Mouse (Mus musculus) stomach, embryonic 16.5 days (tissue): ENCODE results near the gene Lrrc45. TPM values are rescaled to one million over a fixed set of nuclear protein-coding genes. Genes with fewer than 3 reads are reported as not detected.

Experiments
- ATAC-seq: fragments of 200-750 bp; cut with Nextera tagmentation; 2 replicates; pipeline ENCODE4 v1.8.0; 2017; ENCODE audit warnings: moderate number of reproducible peaks, moderate TSS enrichment; ENCODE audit not compliant: insufficient read depth, low FRiP score
- H3K27ac ChIP-seq: fragments of 300-500 bp; sonication (generic); 2 replicates; pipeline ENCODE4 v1.5.1; 2014; ENCODE audit warnings: low read length
- H3K27me3 ChIP-seq: fragments of 300-500 bp; sonication (generic); 2 replicates; pipeline ENCODE4 v1.6.1; 2014; ENCODE audit warnings: low read length, control low read depth, mixed read lengths; ENCODE audit not compliant: control insufficient read depth, insufficient read depth
- H3K36me3 ChIP-seq: fragments of 300-500 bp; sonication (generic); 2 replicates; pipeline ENCODE4 v1.6.1; 2014; ENCODE audit warnings: low read length; ENCODE audit not compliant: control insufficient read depth, insufficient read depth
- H3K4me1 ChIP-seq: fragments of 300-500 bp; sonication (generic); 2 replicates; pipeline ENCODE4 v1.6.1; 2014; ENCODE audit warnings: low read length, control low read depth, mixed read lengths; ENCODE audit not compliant: control insufficient read depth, insufficient read depth
- H3K4me2 ChIP-seq: fragments of 300-500 bp; sonication (generic); 2 replicates; pipeline ENCODE4 v1.6.1; 2014; ENCODE audit warnings: low read depth, low read length, mixed read lengths
- H3K4me3 ChIP-seq: fragments of 300-500 bp; sonication (generic); replicated peaks from 2 replicates; pipeline ENCODE4 v1.5.1; 2014; ENCODE audit warnings: mild to moderate bottlenecking, low read length
- H3K9ac ChIP-seq: fragments of 300-500 bp; sonication (generic); 2 replicates; pipeline ENCODE4 v1.6.1; 2014; ENCODE audit warnings: low read length
- H3K9me3 ChIP-seq: fragments of 300-500 bp; sonication (generic); replicated peaks from 2 replicates; pipeline ENCODE4 v1.6.1; 2016; ENCODE audit warnings: low read length, control low read depth; ENCODE audit not compliant: control insufficient read depth
- WGBS: fragments of 180-500 bp; shearing (Covaris S2); extraction: QIAGEN DNeasy Blood & Tissue Kit; methylation state at CpG from one replicate; pipeline ENCODE4 v1.1.7; 2014; 5-methylcytosine and 5-hydroxymethylcytosine counted together
- polyA plus RNA-seq: library from polyadenylated mRNA; unstranded; fragments of >200 nt; fragmentation: Nextera tagmentation; extraction: Ambion mirVana; gene quantifications from 2 replicates; pipeline ENCODE4 v1.2.1, GENCODE M21; 2015

The Lrrc45 gene
- polyA plus RNA-seq, 1 experiment from 2014 or later = 59.1 TPM

- peaks cover 38% of the 10 kb centered on the region for H3K4me1 ChIP-seq
- H3K36me3 ChIP-seq = no peaks in the 10 kb centered on the region
- H3K27ac ChIP-seq = no peak overlapping the region
- H3K4me2 ChIP-seq = no peak overlapping the region
- no peaks in the 10 kb centered on the region for H3K27me3 ChIP-seq
- WGBS = 55% methylated on average over 5 of the region's 5 CpGs
- no peak for ATAC-seq
- no peak overlapping the region for H3K4me3 ChIP-seq
- no peaks in the 10 kb centered on the region for H3K9me3 ChIP-seq
- no peak overlapping the region for H3K9ac ChIP-seq
Measured at GRCm38 (mm10) chr11:120710672-120711071, 3.1 kb upstream of the Lrrc45 start.

- Histone ChIP-seq H3K4me1 (peaks cover 33% of the 10 kb centered on the region), H3K27me3 (no peaks in the 10 kb centered on the region), H3K4me3 (peak overlapping the region; percentile 63), H3K36me3 (no peaks in the 10 kb centered on the region), H3K9ac (peak overlapping the region; percentile 52; the same call in 1 of the 2 replicates), H3K4me2 (peak overlapping the region; percentile 97; the same call in 1 of the 2 replicates), H3K9me3 (no peaks in the 10 kb centered on the region), H3K27ac (no peak overlapping the region)
- ATAC-seq = no peak
- WGBS = 66% methylated on average over 8 of the region's 8 CpGs
Measured at GRCm38 (mm10) chr11:120711980-120712604, 1.6 kb upstream of the Lrrc45 start.

GRCm38 (mm10) chr11:120712771-120713568 lies 755 bp upstream of the Lrrc45 start:
- peak overlapping the region; percentile 68 for H3K27ac ChIP-seq
- H3K4me2 ChIP-seq = peak overlapping the region; percentile 97
- H3K9me3 ChIP-seq = no peaks in the 10 kb centered on the region
- no peaks in the 10 kb centered on the region for H3K27me3 ChIP-seq
- H3K4me1 ChIP-seq = peaks cover 27% of the 10 kb centered on the region
- H3K9ac ChIP-seq = peak overlapping the region; percentile 75
- no peaks in the 10 kb centered on the region for H3K36me3 ChIP-seq
- H3K4me3 ChIP-seq = peak overlapping the region; percentile 63
- ATAC-seq = peak; percentile 31
- WGBS = under 1% methylated on average over 38 of the region's 38 CpGs

- H3K27me3 ChIP-seq = no peaks in the 10 kb centered on the region
- 44% methylated on average over 10 of the region's 10 CpGs for WGBS
- H3K9ac ChIP-seq = peak overlapping the region; percentile 77
- H3K4me3 ChIP-seq = peak overlapping the region; percentile 63
- no peak for ATAC-seq
- H3K4me2 ChIP-seq = peak overlapping the region; percentile 79
- no peaks in the 10 kb centered on the region for H3K9me3 ChIP-seq
- H3K36me3 ChIP-seq = no peaks in the 10 kb centered on the region; the same call in 1 of the 2 replicates
- peak overlapping the region; percentile 26; the same call in 1 of the 2 replicates for H3K27ac ChIP-seq
- peaks cover 16% of the 10 kb centered on the region for H3K4me1 ChIP-seq
Measured at GRCm38 (mm10) chr11:120714546-120714945, 821 bp downstream of the Lrrc45 start.

- Histone ChIP-seq H3K4me3 (no peak overlapping the region), H3K4me2 (0 out of 2 replicates have a peak overlapping the region, but pooled peaks have one; percentile 79), H3K9me3 (no peaks in the 10 kb centered on the region), H3K27me3 (no peaks in the 10 kb centered on the region), H3K27ac (no peak overlapping the region), H3K36me3 (no peaks in the 10 kb centered on the region; the same call in 1 of the 2 replicates), H3K4me1 (peaks cover 11% of the 10 kb centered on the region; the same call in 1 of the 2 replicates), H3K9ac (peak overlapping the region; percentile 77; the same call in 1 of the 2 replicates)
- 91% methylated on average over 9 of the region's 9 CpGs for WGBS
- ATAC-seq = no peak
Measured at GRCm38 (mm10) chr11:120715131-120715530, 1.4 kb downstream of the Lrrc45 start.

- Histone ChIP-seq H3K4me2 (no peak overlapping the region), H3K4me3 (no peak overlapping the region), H3K27me3 (no peaks in the 10 kb centered on the region), H3K4me1 (peaks cover 16% of the 10 kb centered on the region), H3K27ac (no peak overlapping the region), H3K9ac (no peak overlapping the region), H3K36me3 (no peaks in the 10 kb centered on the region; the same call in 1 of the 2 replicates), H3K9me3 (no peaks in the 10 kb centered on the region)
- WGBS = 89% methylated on average over 9 of the region's 9 CpGs
- ATAC-seq = no peak
Measured at GRCm38 (mm10) chr11:120719242-120719641, 5.5 kb downstream of the Lrrc45 start.

- H3K4me2 ChIP-seq = no peak overlapping the region
- no peak overlapping the region for H3K4me3 ChIP-seq
- no peaks in the 10 kb centered on the region for H3K9me3 ChIP-seq
- no peak for ATAC-seq
- H3K27me3 ChIP-seq = no peaks in the 10 kb centered on the region
- H3K9ac ChIP-seq = no peak overlapping the region
- H3K27ac ChIP-seq = no peak overlapping the region
- H3K4me1 ChIP-seq = peaks cover 10% of the 10 kb centered on the region
- WGBS = 88% methylated on average over 13 of the region's 13 CpGs
- no peaks in the 10 kb centered on the region; the same call in 1 of the 2 replicates for H3K36me3 ChIP-seq
Measured at GRCm38 (mm10) chr11:120719841-120720376, 6.2 kb downstream of the Lrrc45 start.

- peak; percentile 32; the same call in 1 of the 2 replicates for ATAC-seq
Measured at GRCm38 (mm10) chr11:120720450-120720849, 6.7 kb downstream of the Lrrc45 start.

More at GRCm38 (mm10) chr11:120720450-120720849, 6.7 kb downstream of the Lrrc45 start:
- H3K27me3 ChIP-seq = no peaks in the 10 kb centered on the region
- H3K4me3 ChIP-seq = peak overlapping the region; percentile 64
- 15% methylated on average over 17 of the region's 17 CpGs for WGBS
- H3K36me3 ChIP-seq = no peaks in the 10 kb centered on the region; the same call in none of the 2 replicates
- peak overlapping the region; percentile 83 for H3K9ac ChIP-seq
- H3K4me2 ChIP-seq = peak overlapping the region; percentile 98
- peak overlapping the region; percentile 67; the same call in 1 of the 2 replicates for H3K27ac ChIP-seq
- peaks cover 9% of the 10 kb centered on the region for H3K4me1 ChIP-seq
- no peaks in the 10 kb centered on the region for H3K9me3 ChIP-seq
